Mouse (Mus musculus) adrenal gland, adult 8-10 months (tissue): ENCODE data around the gene Nrtn. TPM values are rescaled to one million over a fixed set of nuclear protein-coding genes. Genes with fewer than 3 reads are reported as not detected.

Experiments
- DNase-seq: peaks from one replicate; pipeline ENCODE4 v3.0.0; 2022
- total RNA-seq, 4 experiments: library from RNA; stranded (reverse); gene quantifications; 2 replicates each; pipeline ENCODE4 v1.2.4; 2022

Gene Nrtn
- total RNA-seq, 4 experiments from 2014 or later = 3.6 to 5.6 (median 4.9) TPM

GRCm38 (mm10) chr17:56722441-56722840 is 34.9 kb downstream of the Nrtn start:
- peak; percentile 62 for DNase-seq

GRCm38 (mm10) chr17:56717363-56718058 is 39.8 kb downstream of the Nrtn start, which contains the start of the genes Ndufa11 and Vmac:
Ndufa11 (plus strand) TSS chr17:56717767.
Vmac (minus strand) TSS chr17:56718022.
- peak; percentile 86 for DNase-seq

- DNase-seq = peak; percentile 98
Measured at GRCm38 (mm10) chr17:56716655-56717362, 40.5 kb downstream of the Nrtn start.

GRCm38 (mm10) chr17:56715914-56716654 is 41.2 kb downstream of the Nrtn start:
- peak; percentile 47 for DNase-seq

- DNase-seq = no peak
Measured at GRCm38 (mm10) chr17:56715360-56715759, 42.0 kb downstream of the Nrtn start.

GRCm38 (mm10) chr17:56709708-56710107 is 47.6 kb downstream of the Nrtn start:
- no peak for DNase-seq

- no peak for DNase-seq
Measured at GRCm38 (mm10) chr17:56708692-56709091, 48.6 kb downstream of the Nrtn start.

- no peak for DNase-seq
Measured at GRCm38 (mm10) chr17:56706515-56706914, 50.8 kb downstream of the Nrtn start.

GRCm38 (mm10) chr17:56703038-56703437 is 54.3 kb downstream of the Nrtn start:
- DNase-seq = no peak

Other genes with a start within 250 kb of the Nrtn start
- not detected for gene Znrf4, start 245.1 kb downstream of the Nrtn start, total RNA-seq
- gene Gm20219, start 203.1 kb downstream of the Nrtn start, total RNA-seq = 1 to 10 TPM in 2 of 4 experiments, under 1 TPM in 2; 0.73 to 2.1 (median 1.1) TPM
- gene Safb2, start 172.9 kb downstream of the Nrtn start, total RNA-seq = 100 to 1,000 TPM in 3 of 4 experiments, 10 to 100 TPM in 1; 79.7 to 193 (median 154) TPM
- gene Safb, start 172.7 kb downstream of the Nrtn start, total RNA-seq = 100 to 1,000 TPM in 3 of 4 experiments, 10 to 100 TPM in 1; 87.8 to 184 (median 132) TPM
- 100 to 1,000 TPM; 245 to 323 (median 277) TPM for gene 2410015M20Rik, start 147.8 kb downstream of the Nrtn start, total RNA-seq
- 100 to 1,000 TPM; 674 to 792 (median 703) TPM for gene Rpl36, start 144.1 kb downstream of the Nrtn start, total RNA-seq
- 100 to 1,000 TPM; 574 to 853 (median 690) TPM for gene Lonp1, start 130.6 kb downstream of the Nrtn start, total RNA-seq
- gene Catsperd, start 129.4 kb downstream of the Nrtn start, total RNA-seq = 1 to 10 TPM; 3.2 to 4.5 (median 3.4) TPM
- gene Ranbp3, start 84.2 kb downstream of the Nrtn start, total RNA-seq = 10 to 100 TPM; 80.2 to 92.3 (median 84.3) TPM
- gene Ndufa11, start 39.8 kb downstream of the Nrtn start, total RNA-seq = 100 to 1,000 TPM; 176 to 281 (median 205) TPM
- gene Vmac, start 39.5 kb downstream of the Nrtn start, total RNA-seq = 10 to 100 TPM; 31.6 to 47.2 (median 41.6) TPM
- gene Dus3l, start 7.2 kb upstream of the Nrtn start, total RNA-seq = 10 to 100 TPM; 37.4 to 58.6 (median 47.0) TPM
- 1 to 10 TPM in 1 of 4 experiments, under 1 TPM in 3; 0.28 to 1.4 (median 0.53) TPM for gene Prr22, start 12.7 kb upstream of the Nrtn start, total RNA-seq
- gene Rfx2, start 73.5 kb upstream of the Nrtn start, total RNA-seq = 1 to 10 TPM; 5.5 to 9.5 (median 6.8) TPM
- under 1 TPM in 3 of 4 experiments, not detected in 1; 0.22 to 0.40 (median 0.23) TPM for gene Acsbg2, start 116.9 kb upstream of the Nrtn start, total RNA-seq
- 1 to 10 TPM in 3 of 4 experiments, under 1 TPM in 1; 0.34 to 1.7 (median 1.3) TPM for gene 1700061G19Rik, start 117.9 kb upstream of the Nrtn start, total RNA-seq
- gene Mllt1, start 177.9 kb upstream of the Nrtn start, total RNA-seq = 10 to 100 TPM; 29.0 to 38.7 (median 36.0) TPM
- under 1 TPM in 2 of 4 experiments, not detected in 2; 0.20 to 0.24 TPM for gene Acer1, start 224.6 kb upstream of the Nrtn start, total RNA-seq
- 100 to 1,000 TPM; 112 to 127 (median 116) TPM for gene Clpp, start 232.8 kb upstream of the Nrtn start, total RNA-seq
- 10 to 100 TPM; 69.8 to 87.3 (median 77.2) TPM for gene Alkbh7, start 239.8 kb upstream of the Nrtn start, total RNA-seq
- 1 to 10 TPM in 2 of 4 experiments, not detected in 2; 2.1 to 2.8 TPM for gene Pspn, start 242.5 kb upstream of the Nrtn start, total RNA-seq